Mouse (Mus musculus) embryonic fibroblast, embryonic 13.5 days (primary cell): ENCODE results near the gene Arih2.

Source experiments
- CTCF ChIP-seq: IDR thresholded peaks from 2 replicates; pipeline ENCODE4 v1.5.1; 2011; ENCODE audit warnings: mild to moderate bottlenecking, control low read depth, low read length, moderate library complexity, borderline replicate concordance; ENCODE audit not compliant: insufficient read depth
- POLR2A ChIP-seq: IDR thresholded peaks from 2 replicates; pipeline ENCODE4 v1.6.1; 2011; ENCODE audit warnings: low read depth, mild to moderate bottlenecking, control low read depth, low read length, moderate library complexity

DNA sequence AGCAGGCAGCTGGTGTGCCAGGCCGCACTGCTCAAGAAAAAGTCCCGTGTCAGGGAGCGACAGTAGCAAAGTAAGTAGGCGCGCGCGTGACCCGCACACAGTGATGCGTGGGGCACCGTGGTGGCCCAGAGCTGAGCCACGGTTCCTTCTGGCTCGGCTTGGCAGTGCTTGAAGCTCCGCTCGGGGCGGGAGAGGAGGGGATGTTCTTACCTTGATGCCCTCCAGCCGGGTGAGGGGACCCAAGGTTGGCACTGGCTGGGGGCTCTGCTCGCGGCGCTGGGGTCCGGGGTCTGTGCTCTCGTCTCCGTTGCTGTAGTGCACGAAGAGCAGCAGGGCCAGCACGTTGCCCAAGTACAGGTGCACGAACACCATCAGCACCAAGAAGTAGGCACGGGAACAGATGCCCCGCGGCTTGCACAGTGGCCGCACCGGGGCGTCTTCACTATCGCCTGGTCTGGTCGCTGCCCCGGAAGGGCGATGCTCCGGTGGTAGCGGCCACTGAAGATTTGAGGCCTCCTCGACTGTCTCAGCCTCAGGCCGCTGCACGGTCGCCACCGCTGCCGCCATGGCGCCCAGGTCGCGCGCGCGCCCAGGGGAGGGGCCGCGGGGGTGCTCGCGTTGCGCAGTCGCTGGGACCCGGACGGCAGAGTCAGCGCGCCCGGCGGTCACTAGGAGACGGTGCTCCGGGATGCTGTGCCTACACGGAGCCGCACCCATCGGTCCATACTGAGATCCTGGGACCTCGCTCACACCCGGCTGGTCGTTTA is 52.0 kb downstream of the Arih2 start, which contains the start of gene P4htm:
- TF ChIP-seq CTCF (no peak), POLR2A (peak; percentile 65)
